Mouse (Mus musculus) embryonic fibroblast, embryonic 13.5 days (primary cell): ENCODE data around the gene Kcnq4. TPM values are rescaled to one million over a fixed set of nuclear protein-coding genes. Genes with fewer than 3 reads are reported as not detected.

Source experiments
- H3K27ac ChIP-seq: 2 replicates; pipeline ENCODE4 v1.5.1; 2012; ENCODE audit warnings: low read length, control low read depth, inconsistent platforms; ENCODE audit not compliant: insufficient read depth
- H3K4me1 ChIP-seq: 2 replicates; pipeline ENCODE4 v1.6.1; 2011; ENCODE audit warnings: low read length; ENCODE audit not compliant: control insufficient read depth, insufficient read depth
- H3K4me3 ChIP-seq: 2 replicates; pipeline ENCODE4 v1.5.1; 2011; ENCODE audit warnings: mild to moderate bottlenecking, control low read depth, low read length; ENCODE audit not compliant: insufficient read depth
- CTCF ChIP-seq: IDR thresholded peaks from 2 replicates; pipeline ENCODE4 v1.5.1; 2011; ENCODE audit warnings: mild to moderate bottlenecking, control low read depth, low read length, moderate library complexity, borderline replicate concordance; ENCODE audit not compliant: insufficient read depth
- POLR2A ChIP-seq: IDR thresholded peaks from 2 replicates; pipeline ENCODE4 v1.6.1; 2011; ENCODE audit warnings: low read depth, mild to moderate bottlenecking, control low read depth, low read length, moderate library complexity
- polyA plus RNA-seq: library from polyadenylated mRNA; stranded (reverse); fragments of >200 nt; gene quantifications from 2 replicates; pipeline ENCODE4 v1.2.4, GENCODE M21; 2011; ENCODE audit warnings: low read depth; ENCODE audit not compliant: missing spikeins, insufficient read length

Gene Kcnq4
- polyA plus RNA-seq, 1 experiment: 0.74 TPM

DNA sequence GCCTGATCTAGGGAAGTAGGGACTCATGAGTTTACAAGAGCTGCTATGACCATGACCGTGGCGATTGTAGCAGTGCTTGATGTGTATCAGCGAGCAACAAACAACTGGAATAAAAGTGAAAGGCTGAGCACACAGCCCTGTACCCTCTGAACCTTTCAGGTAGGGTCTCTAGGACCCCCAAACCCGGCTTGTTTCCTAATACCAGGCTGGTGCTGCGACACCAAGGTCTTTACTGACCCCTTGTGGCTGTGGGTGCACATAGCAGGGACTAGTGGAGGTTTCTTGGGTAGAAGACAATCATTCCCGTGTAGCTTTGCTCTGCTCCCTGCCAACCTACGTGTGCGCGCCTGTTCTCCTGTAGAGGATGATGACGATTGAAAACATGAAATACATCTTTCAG is 66.2 kb downstream of the Kcnq4 start:
- Histone ChIP-seq H3K27ac (no peak overlapping the region), H3K4me1 (no peaks in the 10 kb centered on the region), H3K4me3 (no peak overlapping the region)
- peak; percentile 67; the same call in 1 of the 2 replicates for TF ChIP-seq CTCF
- TF ChIP-seq POLR2A: no peak

DNA sequence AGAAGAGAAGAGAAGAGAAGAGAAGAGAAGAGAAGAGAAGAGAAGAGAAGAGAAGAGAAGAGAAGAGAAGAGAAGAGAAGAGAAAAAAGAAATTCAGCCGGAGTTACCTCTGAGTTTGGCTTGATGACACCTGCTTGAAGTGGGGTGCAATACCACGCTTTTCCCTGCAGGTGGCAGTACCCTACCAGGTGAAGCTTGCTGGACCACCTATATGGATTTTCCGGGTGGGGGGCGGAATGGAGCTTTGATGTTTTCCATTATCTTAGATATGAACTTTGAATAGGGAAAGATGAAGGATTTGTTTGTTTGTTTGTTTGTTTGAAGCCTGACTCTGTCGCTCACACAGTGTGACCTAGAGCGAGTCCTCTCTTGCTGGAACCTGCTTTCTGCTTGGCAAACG is 67.5 kb downstream of the Kcnq4 start:
- H3K27ac ChIP-seq: no peak overlapping the region
- TF ChIP-seq CTCF: peak; percentile 68; the same call in 1 of the 2 replicates
- no peak for TF ChIP-seq POLR2A
- no peaks in the 10 kb centered on the region for H3K4me1 ChIP-seq
- no peak overlapping the region for H3K4me3 ChIP-seq

DNA sequence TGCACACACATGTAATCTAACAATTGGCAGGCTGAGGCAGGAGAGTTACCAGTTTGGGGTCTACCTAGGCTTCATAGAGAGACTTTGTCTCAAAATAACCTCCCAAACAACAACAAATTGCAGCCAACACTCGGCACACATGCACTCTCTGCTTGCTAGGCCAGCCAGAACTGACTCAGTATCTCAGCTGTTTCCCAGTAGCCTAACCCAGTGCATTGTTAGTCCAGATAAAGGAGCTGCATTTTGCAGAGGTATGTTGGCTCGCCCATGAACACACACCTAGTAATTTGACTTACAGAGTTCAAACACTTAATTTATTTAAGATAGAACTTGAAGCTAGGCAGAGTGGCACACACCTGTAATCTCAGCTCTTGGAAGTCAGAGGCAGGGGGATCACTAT is 72.8 kb downstream of the Kcnq4 start:
- TF ChIP-seq CTCF: no peak
- no peak for TF ChIP-seq POLR2A
- H3K27ac ChIP-seq: no peak overlapping the region
- H3K4me1 ChIP-seq: no peaks in the 10 kb centered on the region
- no peak overlapping the region for H3K4me3 ChIP-seq

DNA sequence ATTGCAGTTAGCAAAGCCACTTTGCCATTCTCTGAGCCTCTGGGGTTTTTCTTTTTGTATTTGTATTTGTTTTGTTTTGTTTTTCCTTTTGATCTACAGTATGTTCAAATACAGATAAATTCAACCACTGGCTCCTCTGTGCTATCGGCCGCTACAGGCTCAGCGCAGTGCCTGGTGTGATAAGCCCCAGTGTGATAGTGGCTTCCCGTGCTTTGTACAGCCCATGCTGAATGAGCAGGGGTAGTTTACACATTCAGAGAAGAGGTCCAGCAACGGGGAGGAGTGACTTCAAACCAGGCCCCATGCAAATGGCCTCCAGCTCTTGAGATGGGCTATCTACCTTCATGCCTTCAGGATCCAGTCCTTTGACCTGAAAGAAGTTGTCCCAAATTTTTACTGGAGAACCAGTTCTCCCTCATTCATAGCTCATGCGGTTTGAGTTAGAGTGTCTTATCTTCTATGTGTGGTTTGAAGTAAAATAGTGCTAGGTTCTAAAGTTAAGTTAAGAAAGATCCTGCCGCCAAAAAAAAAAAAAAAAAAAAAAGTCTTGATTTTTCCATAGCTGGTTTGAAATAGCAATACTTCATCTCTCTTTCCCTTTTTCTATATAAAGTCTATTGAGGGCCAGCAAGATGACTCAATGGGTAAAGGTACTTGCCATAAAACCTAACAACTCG is 73.5 kb downstream of the Kcnq4 start:
- no peak overlapping the region for H3K4me3 ChIP-seq
- no peak overlapping the region for H3K27ac ChIP-seq
- no peak for TF ChIP-seq CTCF
- TF ChIP-seq POLR2A: no peak
- H3K4me1 ChIP-seq: no peaks in the 10 kb centered on the region

DNA sequence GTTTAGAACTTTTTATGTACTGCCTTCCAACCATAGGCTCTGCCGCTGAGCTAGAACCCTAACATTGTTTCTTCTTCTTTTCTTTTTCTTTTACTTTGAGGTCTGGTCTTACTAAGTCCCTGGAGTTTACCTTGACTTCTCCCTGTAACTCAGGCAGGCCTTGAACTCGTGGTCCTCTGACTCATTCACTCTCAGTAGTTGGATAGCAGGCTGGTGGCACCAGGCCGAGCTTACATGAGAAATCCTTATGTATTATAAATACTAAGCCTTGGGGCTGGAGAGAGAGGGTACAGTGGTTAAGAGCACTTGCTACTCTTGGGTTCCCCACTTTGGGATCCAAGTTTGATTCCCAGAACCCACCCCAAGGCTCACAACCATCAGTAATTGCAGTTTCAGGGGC is 74.8 kb downstream of the Kcnq4 start:
- no peaks in the 10 kb centered on the region for H3K4me1 ChIP-seq
- H3K4me3 ChIP-seq: no peak overlapping the region
- TF ChIP-seq CTCF (no peak), POLR2A (no peak)
- no peak overlapping the region for H3K27ac ChIP-seq

- Histone ChIP-seq H3K4me3 (no peak overlapping the region), H3K27ac (no peak overlapping the region), H3K4me1 (no peaks in the 10 kb centered on the region)
- TF ChIP-seq CTCF (no peak), POLR2A (no peak)
Measured at GRCm38 (mm10) chr4:120671046-120671445, 77.4 kb downstream of the Kcnq4 start.

DNA sequence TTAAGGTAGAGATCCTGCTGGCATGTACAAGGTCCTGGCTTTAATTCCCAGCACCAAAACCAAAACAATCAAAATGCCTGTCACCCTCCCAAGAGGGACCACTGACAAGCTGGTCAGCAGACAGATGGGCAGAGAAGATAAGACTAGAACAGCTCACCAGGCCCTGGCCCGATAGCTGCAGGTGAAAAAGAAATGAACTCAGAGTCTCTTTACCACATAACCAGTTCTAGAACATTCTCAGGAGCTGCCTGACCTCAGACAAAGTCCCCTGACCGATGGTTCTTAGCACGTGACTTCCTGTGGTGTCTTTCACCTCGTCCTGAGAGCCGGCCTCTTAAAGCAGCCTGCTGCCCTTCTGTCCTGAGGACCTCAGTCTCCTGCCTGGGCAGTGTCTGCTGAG is 78.8 kb downstream of the Kcnq4 start:
- Histone ChIP-seq H3K4me1 (no peaks in the 10 kb centered on the region), H3K4me3 (no peak overlapping the region), H3K27ac (no peak overlapping the region)
- TF ChIP-seq CTCF: no peak
- TF ChIP-seq POLR2A: no peak

DNA sequence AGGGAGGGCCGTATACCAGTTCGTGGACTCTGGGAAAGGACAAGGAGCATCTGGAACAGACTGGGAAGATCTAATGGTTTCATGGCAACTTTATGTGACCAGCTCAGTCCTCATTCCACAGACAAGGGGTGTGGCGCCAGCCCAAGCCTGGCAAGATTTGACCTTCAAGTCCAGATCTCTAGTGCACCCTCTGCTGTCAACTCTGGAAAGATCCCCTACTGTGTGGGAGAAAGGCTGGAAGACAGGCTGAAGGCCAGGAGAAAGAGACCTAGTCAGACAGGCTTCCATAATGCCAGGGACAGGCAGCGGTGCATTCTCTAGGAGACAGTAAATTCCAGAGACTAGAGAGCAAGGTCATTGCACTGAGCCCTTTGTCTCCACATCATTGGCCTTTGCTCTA is 79.9 kb downstream of the Kcnq4 start:
- TF ChIP-seq POLR2A: no peak
- TF ChIP-seq CTCF: no peak
- Histone ChIP-seq H3K4me3 (no peak overlapping the region), H3K27ac (no peak overlapping the region), H3K4me1 (no peaks in the 10 kb centered on the region)

DNA sequence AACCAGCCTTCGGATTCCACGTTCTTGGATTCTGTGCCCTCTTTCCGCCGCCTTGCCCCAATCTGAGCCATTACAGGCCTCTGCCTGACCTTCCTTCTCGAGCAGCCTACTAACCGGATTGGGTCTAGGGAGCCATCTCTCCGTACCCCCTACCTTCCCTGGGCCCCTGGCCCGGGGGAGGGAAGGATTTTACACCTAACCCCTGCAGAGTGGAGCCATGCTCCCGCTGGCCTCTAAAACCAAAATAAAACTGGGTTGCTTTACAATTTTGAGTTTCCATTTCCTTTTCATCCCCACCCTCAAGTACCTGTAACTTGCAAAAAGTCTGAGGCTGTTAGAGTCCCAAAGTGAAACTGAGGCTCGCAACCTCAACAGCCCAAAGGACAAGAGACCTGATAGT is 80.9 kb downstream of the Kcnq4 start:
- Histone ChIP-seq H3K4me1 (no peaks in the 10 kb centered on the region), H3K27ac (no peak overlapping the region), H3K4me3 (peak overlapping the region; percentile 20; the same call in 1 of the 2 replicates)
- TF ChIP-seq POLR2A (no peak), CTCF (no peak)

DNA sequence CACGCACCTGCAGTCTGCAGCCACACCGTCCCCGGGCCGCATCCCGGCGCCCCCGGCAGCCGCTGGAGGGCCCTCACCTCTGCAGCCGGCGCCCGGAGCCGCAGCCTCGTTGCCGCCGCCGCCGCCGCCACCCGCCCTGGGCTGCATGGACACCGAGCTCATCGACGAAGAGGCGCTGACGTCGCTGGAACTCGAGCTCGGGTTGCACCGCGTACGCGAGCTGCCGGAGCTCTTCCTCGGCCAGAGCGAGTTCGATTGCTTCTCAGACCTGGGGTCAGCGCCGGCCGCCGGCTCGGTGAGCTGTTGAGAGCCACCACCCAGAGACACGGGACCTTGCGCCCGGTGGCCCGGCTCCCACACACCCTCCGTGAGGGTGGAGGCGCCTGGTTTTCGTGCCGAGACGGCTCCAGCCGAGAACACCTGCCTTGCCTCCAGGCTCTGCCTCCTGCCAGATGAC is 81.3 kb downstream of the Kcnq4 start:
- H3K27ac ChIP-seq: no peak overlapping the region
- TF ChIP-seq CTCF: no peak
- TF ChIP-seq POLR2A: no peak
- H3K4me3 ChIP-seq: peak overlapping the region; percentile 20
- H3K4me1 ChIP-seq: no peaks in the 10 kb centered on the region
